Mouse (Mus musculus) adrenal gland, adult 8-10 months (tissue): ENCODE results near the gene Pak6. TPM values are rescaled to one million over a fixed set of nuclear protein-coding genes. Genes with fewer than 3 reads are reported as not detected.
"Not testable (repeated sequence)": the region's sequence is repeated elsewhere in the genome, so short reads cannot be mapped to it uniquely, and the experiment has no call there.

Experiments
- DNase-seq: peaks from one replicate; pipeline ENCODE4 v3.0.0; 2022
- total RNA-seq, 4 experiments: library from RNA; stranded (reverse); gene quantifications; 2 replicates each; pipeline ENCODE4 v1.2.4; 2022

Pak6 gene
- total RNA-seq: 10 to 100 TPM; 27.0 to 35.6 (median 28.7) TPM

GRCm38 (mm10) chr2:118662902-118663803 is at the start of gene Pak6:
Gene Pak6, plus strand, starts transcription at chr2:118663303.
- no peak for DNase-seq

- no peak for DNase-seq
Measured at GRCm38 (mm10) chr2:118618013-118618412, 45.1 kb upstream of the Pak6 start.

GRCm38 (mm10) chr2:118620101-118620500 is 43.0 kb upstream of the Pak6 start:
- DNase-seq: no peak

GRCm38 (mm10) chr2:118620608-118621007 is 42.5 kb upstream of the Pak6 start:
- no peak for DNase-seq

GRCm38 (mm10) chr2:118629276-118629675 is 33.8 kb upstream of the Pak6 start:
- no peak for DNase-seq

GRCm38 (mm10) chr2:118633441-118633840 is 29.7 kb upstream of the Pak6 start:
- DNase-seq: no peak

- no peak for DNase-seq
Measured at GRCm38 (mm10) chr2:118637258-118637657, 25.8 kb upstream of the Pak6 start.

GRCm38 (mm10) chr2:118637888-118638526 is 25.1 kb upstream of the Pak6 start:
- no peak for DNase-seq

- no peak for DNase-seq
Measured at GRCm38 (mm10) chr2:118638686-118639085, 24.4 kb upstream of the Pak6 start.

GRCm38 (mm10) chr2:118641147-118641546 is 22.0 kb upstream of the Pak6 start:
- no peak for DNase-seq

- no peak for DNase-seq
Measured at GRCm38 (mm10) chr2:118642431-118642830, 20.7 kb upstream of the Pak6 start.

- DNase-seq: no peak
Measured at GRCm38 (mm10) chr2:118642942-118643341, 20.2 kb upstream of the Pak6 start.

GRCm38 (mm10) chr2:118646665-118647064 is 16.4 kb upstream of the Pak6 start:
- no peak for DNase-seq

- not testable (repeated sequence) for DNase-seq
Measured at GRCm38 (mm10) chr2:118650697-118651096, 12.4 kb upstream of the Pak6 start.

GRCm38 (mm10) chr2:118656688-118657281 is 6.3 kb upstream of the Pak6 start:
- no peak for DNase-seq

- DNase-seq: no peak
Measured at GRCm38 (mm10) chr2:118658457-118658856, 4.6 kb upstream of the Pak6 start.

- DNase-seq: peak; percentile 63
Measured at GRCm38 (mm10) chr2:118659077-118659476, 4.0 kb upstream of the Pak6 start.

- DNase-seq: no peak
Measured at GRCm38 (mm10) chr2:118659493-118659892, 3.6 kb upstream of the Pak6 start.

GRCm38 (mm10) chr2:118659998-118660452 is 3.1 kb upstream of the Pak6 start:
- DNase-seq: no peak

GRCm38 (mm10) chr2:118661891-118662290 is 1.2 kb upstream of the Pak6 start:
- DNase-seq: no peak

GRCm38 (mm10) chr2:118663804-118664766 is 982 bp downstream of the Pak6 start:
- DNase-seq: no peak

GRCm38 (mm10) chr2:118664975-118665516 is 1.9 kb downstream of the Pak6 start:
- DNase-seq: no peak
